Mouse (Mus musculus) MEL (cell line): ENCODE results near the gene Slc41a3. TPM values are rescaled to one million over a fixed set of nuclear protein-coding genes. Genes with fewer than 3 reads are reported as not detected.
"Not testable (repeated sequence)": the region's sequence is repeated elsewhere in the genome, so short reads cannot be mapped to it uniquely, and the experiment has no call there.

Source experiments
- DNase-seq: peaks from one replicate; pipeline ENCODE4 v3.0.0; 2011; ENCODE audit warnings: low read depth, low spot score
- H3K27ac ChIP-seq: 2 replicates; pipeline ENCODE4 v1.5.1; 2012; ENCODE audit warnings: low read depth, mild to moderate bottlenecking, control low read depth, low read length, moderate library complexity; ENCODE audit not compliant: control insufficient read depth
- H3K27me3 ChIP-seq, 2 experiments: fragments of 150-350 bp in 1 of 2; sonication (generic) in 1 of 2; 2 replicates each; pipeline ENCODE4 v1.6.1; 2012; ENCODE audit warnings: low read length in 2 of 2, mild to moderate bottlenecking in 2 of 2, improper control_type of control experiment in 1 of 2, moderate library complexity in 1 of 2; ENCODE audit not compliant: insufficient read depth in 2 of 2, control insufficient read depth in 1 of 2
- H3K36me3 ChIP-seq, 2 experiments: 2 replicates each; pipeline ENCODE4 v1.6.1; 2012 to 2014; ENCODE audit warnings: low read length in 2 of 2, improper control_type of control experiment in 1 of 2, inconsistent platforms in 1 of 2, mild to moderate bottlenecking in 1 of 2; ENCODE audit not compliant: insufficient read depth in 2 of 2, control insufficient read depth in 1 of 2
- H3K4me1 ChIP-seq, 2 experiments: fragments of 150-350 bp in 1 of 2; sonication (generic) in 1 of 2; 2 replicates each; pipeline ENCODE4 v1.6.1; 2012; ENCODE audit warnings: low read length in 2 of 2, improper control_type of control experiment in 1 of 2, mild to moderate bottlenecking in 1 of 2; ENCODE audit not compliant: insufficient read depth in 2 of 2, control insufficient read depth in 1 of 2
- H3K4me3 ChIP-seq, 2 experiments: fragments of 150-350 bp in 1 of 2; sonication (generic) in 1 of 2; 2 replicates each; pipeline ENCODE4 v1.5.1; 2012; ENCODE audit warnings: low read depth in 2 of 2, low read length in 2 of 2, mild to moderate bottlenecking in 2 of 2, moderate library complexity in 2 of 2, control low read depth in 1 of 2, improper control_type of control experiment in 1 of 2; ENCODE audit not compliant: control insufficient read depth in 1 of 2, insufficient read depth in 1 of 2
- H3K79me2 ChIP-seq: 2 replicates; pipeline ENCODE4 v1.6.1; 2012; ENCODE audit warnings: mild to moderate bottlenecking, low read length, moderate library complexity; ENCODE audit not compliant: control insufficient read depth, poor library complexity, insufficient read depth
- H3K9ac ChIP-seq: 2 replicates; pipeline ENCODE4 v1.6.1; 2012; ENCODE audit warnings: low read depth, mild to moderate bottlenecking, control low read depth, low read length, moderate library complexity; ENCODE audit not compliant: control insufficient read depth, poor library complexity, severe bottlenecking
- H3K9me3 ChIP-seq: fragments of 150-350 bp; sonication (generic); replicated peaks from 2 replicates; pipeline ENCODE4 v1.6.1; 2012; ENCODE audit warnings: mild to moderate bottlenecking, low read length, improper control_type of control experiment, moderate library complexity; ENCODE audit not compliant: insufficient read depth
- BHLHE40 ChIP-seq: IDR thresholded peaks from 2 replicates; pipeline ENCODE4 v1.6.1; 2012; ENCODE audit warnings: low read depth, mild to moderate bottlenecking, inconsistent platforms, low read length, improper control_type of control experiment, borderline replicate concordance
- CHD1 ChIP-seq: IDR thresholded peaks from 2 replicates; pipeline ENCODE4 v1.6.1; 2012; ENCODE audit warnings: low read depth, mild to moderate bottlenecking, inconsistent platforms, low read length, improper control_type of control experiment
- CTCF ChIP-seq, 3 experiments: IDR thresholded peaks in 2 of 3; conservative IDR thresholded peaks in 1 of 3; 2 replicates each; pipeline ENCODE4 v1.5.1; 2011 to 2012; ENCODE audit warnings: low read length in 3 of 3, low read depth in 2 of 3, mild to moderate bottlenecking in 2 of 3, improper control_type of control experiment in 1 of 3, inconsistent platforms in 1 of 3, mixed read lengths in 1 of 3, moderate library complexity in 1 of 3; ENCODE audit not compliant: control insufficient read depth in 1 of 3, insufficient read depth in 1 of 3, poor library complexity in 1 of 3, severe bottlenecking in 1 of 3
- E2F4 ChIP-seq: IDR thresholded peaks from 2 replicates; pipeline ENCODE4 v1.6.1; 2011; ENCODE audit warnings: low read depth, low read length, improper control_type of control experiment, borderline replicate concordance
- GATA1 ChIP-seq: IDR thresholded peaks from 2 replicates; pipeline ENCODE4 v1.6.1; 2011; ENCODE audit warnings: low read depth, low read length, improper control_type of control experiment
- MAZ ChIP-seq: IDR thresholded peaks from 2 replicates; pipeline ENCODE4 v1.6.1; 2012; ENCODE audit warnings: low read depth, mild to moderate bottlenecking, inconsistent platforms, low read length, improper control_type of control experiment
- MXI1 ChIP-seq: IDR thresholded peaks from 2 replicates; pipeline ENCODE4 v1.6.1; 2011; ENCODE audit warnings: mild to moderate bottlenecking, low read depth, low read length, improper control_type of control experiment
- MYB ChIP-seq: IDR thresholded peaks from 2 replicates; pipeline ENCODE4 v1.6.1; 2011; ENCODE audit warnings: mild to moderate bottlenecking, low read depth, low read length, improper control_type of control experiment
- NELFE ChIP-seq: IDR thresholded peaks from 2 replicates; pipeline ENCODE4 v1.6.1; 2011; ENCODE audit warnings: low read depth, low read length, improper control_type of control experiment
- POLR2AphosphoS5 ChIP-seq: IDR thresholded peaks from 2 replicates; pipeline ENCODE4 v1.6.1; 2012; ENCODE audit warnings: low read depth, borderline replicate concordance, mild to moderate bottlenecking, inconsistent platforms, low read length, moderate library complexity, mixed read lengths
- RAD21 ChIP-seq: IDR thresholded peaks from 2 replicates; pipeline ENCODE4 v1.6.1; 2011; ENCODE audit warnings: mild to moderate bottlenecking, low read depth, low read length, improper control_type of control experiment
- RCOR1 ChIP-seq: IDR thresholded peaks from 2 replicates; pipeline ENCODE4 v1.6.1; 2012; ENCODE audit warnings: low read depth, mild to moderate bottlenecking, inconsistent platforms, low read length, improper control_type of control experiment
- SMC3 ChIP-seq: IDR thresholded peaks from 2 replicates; pipeline ENCODE4 v1.6.1; 2011; ENCODE audit warnings: low read depth, low read length, improper control_type of control experiment
- TAL1 ChIP-seq: IDR thresholded peaks from 2 replicates; pipeline ENCODE4 v1.6.1; 2012; ENCODE audit warnings: mild to moderate bottlenecking, inconsistent platforms, low read length, moderate library complexity, mixed read lengths
- TBP ChIP-seq: IDR thresholded peaks from 2 replicates; pipeline ENCODE4 v1.8.0; 2011; ENCODE audit warnings: low read depth, low read length, improper control_type of control experiment
- TCF12 ChIP-seq: IDR thresholded peaks from 2 replicates; pipeline ENCODE4 v1.6.1; 2014; ENCODE audit warnings: low read depth, mild to moderate bottlenecking, inconsistent platforms, low read length, improper control_type of control experiment, moderate library complexity
- UBTF ChIP-seq: IDR thresholded peaks from 2 replicates; pipeline ENCODE4 v1.6.1; 2012; ENCODE audit warnings: low read depth, mild to moderate bottlenecking, inconsistent platforms, low read length, improper control_type of control experiment, moderate library complexity, borderline replicate concordance; ENCODE audit not compliant: insufficient read depth
- ZC3H11A ChIP-seq: IDR thresholded peaks from 2 replicates; pipeline ENCODE4 v1.6.1; 2012; ENCODE audit warnings: low read depth, mild to moderate bottlenecking, inconsistent platforms, low read length, improper control_type of control experiment
- ZMIZ1 ChIP-seq: IDR thresholded peaks from 2 replicates; pipeline ENCODE4 v1.6.1; 2012; ENCODE audit warnings: low read depth, mild to moderate bottlenecking, inconsistent platforms, low read length, improper control_type of control experiment, moderate library complexity
- polyA plus RNA-seq, 2 experiments: library from polyadenylated mRNA; stranded (reverse) in 1 of 2; unstranded in 1 of 2; fragments of >175 nt in 1 of 2; fragments of >200 nt in 1 of 2; gene quantifications; 2 replicates each; pipeline versions ENCODE4 v1.2.1 to v1.2.4; 2012; ENCODE audit warnings: low replicate concordance in 2 of 2, low read depth in 1 of 2; ENCODE audit not compliant: insufficient read length in 2 of 2, insufficient read depth in 1 of 2, missing spikeins in 1 of 2
- total RNA-seq: library from RNA; depleted of rRNA; stranded (reverse); fragments of 300-350 nt; gene quantifications from 2 replicates; pipeline ENCODE4 v1.2.3, GENCODE M21; 2012

Gene Slc41a3
- total and polyA plus RNA-seq, 3 experiments: 65.8 to 70.4 TPM; not detected in 1

DNA sequence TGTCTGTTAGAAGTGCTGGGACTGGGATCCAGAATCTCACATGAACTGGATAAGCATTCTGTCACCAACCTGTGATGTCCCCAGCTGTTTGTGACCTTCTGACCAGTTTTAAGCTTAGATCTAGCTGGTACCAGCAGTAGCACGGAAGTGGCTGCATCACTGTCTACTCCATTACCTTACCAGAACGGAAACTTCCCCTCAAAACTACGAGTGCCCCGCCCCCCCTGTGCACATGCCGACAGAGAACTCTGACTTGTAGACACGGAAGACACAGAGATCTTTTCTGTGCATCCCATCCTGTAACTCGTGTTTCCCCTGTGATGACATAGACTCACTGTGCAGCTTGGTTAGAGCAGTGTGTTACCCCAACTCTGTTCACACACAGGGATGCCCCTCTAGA, 25.9 kb downstream of the Slc41a3 start:
- no peaks in the 10 kb centered on the region for H3K79me2 ChIP-seq
- H3K36me3 ChIP-seq: peaks cover 19 to 22% of the 10 kb centered on the region in 2 experiments

DNA sequence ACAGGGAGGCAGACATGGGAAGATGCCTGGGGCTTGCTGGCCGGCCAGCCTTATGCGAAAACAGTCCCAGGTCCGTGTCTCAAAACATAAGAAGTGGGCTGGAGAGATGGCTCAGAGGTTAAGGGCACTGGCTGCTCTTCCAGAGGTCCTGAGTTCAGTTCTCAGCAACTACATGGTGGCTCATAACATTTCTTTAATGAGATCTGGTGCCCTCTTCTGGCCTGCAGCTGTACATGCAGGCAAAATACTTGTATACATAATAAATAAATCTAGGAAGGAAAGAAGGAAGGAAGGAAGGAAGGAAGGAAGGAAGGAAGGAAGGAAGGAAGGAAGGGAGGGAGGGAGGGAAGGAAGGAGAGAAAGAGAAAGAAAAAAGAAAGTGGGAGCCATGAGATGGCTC, 28.0 kb downstream of the Slc41a3 start:
- peaks cover 21 to 24% of the 10 kb centered on the region in 2 experiments for H3K36me3 ChIP-seq
- TF ChIP-seq RAD21 (peak; percentile 37), SMC3 (peak; percentile 53), CTCF (IDR thresholded peaks at IDR 0.05 in 2 of 3, conservative IDR thresholded peaks at IDR 0.05 in 1 of 3; ENCODE audit: control insufficient read depth in 1 of 3, insufficient read depth in 1 of 3, low read depth in 2 of 3, low read length in 3 of 3, poor library complexity in 1 of 3, severe bottlenecking in 1 of 3) (peak; percentile 9 to 54 (median 25); a peak in 3 of 6 replicates)
- TF ChIP-seq, all 39 proteins: peak for 3; not testable (repeated sequence) for 36
- H3K9me3 ChIP-seq, H3K79me2 ChIP-seq, H3K9ac ChIP-seq, H3K27ac ChIP-seq, H3K27me3 ChIP-seq, H3K4me3 ChIP-seq: not testable (repeated sequence)
- DNase-seq: peak; percentile 56
- peaks cover 12 to 25% of the 10 kb centered on the region in 2 experiments; a peak in 3 of 4 replicates for H3K4me1 ChIP-seq

More for the DNA sequence above, 25.9 kb downstream of the Slc41a3 start:
- no peak for TF ChIP-seq TBP
- TF ChIP-seq MYB: no peak
- TF ChIP-seq POLR2AphosphoS5: no peak
- TF ChIP-seq MAZ: no peak
- TF ChIP-seq GATA1: no peak
- no peak for TF ChIP-seq NELFE
- no peak for TF ChIP-seq RAD21
- no peak for TF ChIP-seq RCOR1
- no peak for TF ChIP-seq E2F4
- no peak for TF ChIP-seq CHD1
- no peak for TF ChIP-seq CTCF (IDR thresholded peaks at IDR 0.05 in 2 of 3, conservative IDR thresholded peaks at IDR 0.05 in 1 of 3; ENCODE audit: control insufficient read depth in 1 of 3, insufficient read depth in 1 of 3, low read depth in 2 of 3, low read length in 3 of 3, poor library complexity in 1 of 3, severe bottlenecking in 1 of 3)
- no peak for TF ChIP-seq BHLHE40
- TF ChIP-seq SMC3: no peak
- no peak for TF ChIP-seq ZMIZ1
- no peak for TF ChIP-seq TAL1
- no peak for TF ChIP-seq ZC3H11A
- H3K27ac ChIP-seq: no peak overlapping the region
- H3K27me3 ChIP-seq: no peaks in the 10 kb centered on the region
- no peak overlapping the region for H3K4me3 ChIP-seq
- no peak for DNase-seq
- no peaks in the 10 kb centered on the region for H3K9me3 ChIP-seq
- H3K4me1 ChIP-seq: peaks cover 12 to 31% of the 10 kb centered on the region in 2 experiments; a peak in 3 of 4 replicates
- no peak overlapping the region for H3K9ac ChIP-seq

DNA sequence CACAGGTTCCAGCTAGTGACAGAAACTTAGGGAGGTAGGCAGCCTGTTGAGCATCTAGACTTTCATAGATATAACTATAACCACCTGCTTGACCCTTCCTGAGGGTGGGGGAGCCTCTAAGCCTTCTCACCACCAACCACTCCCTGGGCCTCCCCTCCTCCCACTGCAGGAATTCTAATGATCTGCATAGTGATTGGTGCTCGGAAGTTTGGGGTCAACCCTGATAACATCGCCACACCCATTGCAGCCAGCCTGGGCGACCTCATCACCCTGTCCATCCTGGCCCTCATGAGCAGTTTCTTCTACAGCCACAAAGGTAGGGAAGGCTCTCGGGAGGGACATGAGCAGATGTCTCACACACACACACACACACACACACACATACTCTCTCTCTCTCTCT, 30.6 kb downstream of the Slc41a3 start:
- H3K9ac ChIP-seq: no peak overlapping the region
- no peaks in the 10 kb centered on the region for H3K27me3 ChIP-seq
- peaks cover 0 to 1% of the 10 kb centered on the region in 2 experiments; a peak in 1 of 4 replicates for H3K4me1 ChIP-seq
- no peaks in the 10 kb centered on the region for H3K9me3 ChIP-seq
- no peak overlapping the region for H3K4me3 ChIP-seq
- peaks cover under 1 to 36% of the 10 kb centered on the region in 2 experiments; a peak in 3 of 4 replicates for H3K36me3 ChIP-seq
- TF ChIP-seq BHLHE40 (no peak), MYB (no peak), RAD21 (no peak), UBTF (no peak), TCF12 (no peak), MXI1 (no peak)
- no peak overlapping the region for H3K27ac ChIP-seq
- H3K79me2 ChIP-seq: no peaks in the 10 kb centered on the region
- DNase-seq: no peak
